In genomic region chr3:146051277-146052007, GRCm38 (mm10) we compare ENCODE assay signal across 8 mouse cellular contexts. TPM values are rescaled to one million over a fixed set of nuclear protein-coding genes. Genes with fewer than 3 reads are reported as not detected.
DNase-seq lines count a peak whose midpoint lies in the region; ATAC-seq and TF ChIP-seq lines count a peak whose summit lies in the region.

No protein-coding gene starts in this region.

- peaks cover 15% of the 10 kb centered on the region for H3K4me1 ChIP-seq in forebrain, embryonic 13.5 days
- H3K4me1 ChIP-seq in kidney, postnatal 0 days (replicated peaks; ENCODE audit: insufficient read depth, low read length) = 0 out of 2 replicates have a peak, but pooled peaks cover 7% of the 10 kb centered on the region

- DNase-seq in layer of hippocampus, adult 8-10 months (ENCODE audit: low spot score in 2 of 2) = peak; percentile 6 to 7
- no peak for DNase-seq in layer of hippocampus, adult 9-10 months (ENCODE audit: low spot score)
- DNase-seq in NIH3T3 (ENCODE audit: low read depth) = peak; percentile 41
- DNase-seq in kidney, postnatal 0 days (ENCODE audit: low spot score) = peak; percentile 54
- DNase-seq in retina, postnatal 7 days (ENCODE audit: low read depth, low spot score) = peak; percentile 27
- no peak for DNase-seq in T-cell, adult 2 months (ENCODE audit: low spot score)
- no peak for DNase-seq in spleen, adult 18-20 months

- no peaks in the 10 kb centered on the region for H3K36me3 ChIP-seq in forebrain, embryonic 13.5 days (ENCODE audit: poor library complexity, severe bottlenecking)
- H3K36me3 ChIP-seq in kidney, postnatal 0 days (ENCODE audit: insufficient read depth, low read length) = no peaks in the 10 kb centered on the region

- 0 out of 2 replicates have a peak, but pooled peaks cover 3% of the 10 kb centered on the region for H3K27me3 ChIP-seq in forebrain, embryonic 13.5 days
- H3K27me3 ChIP-seq in kidney, postnatal 0 days (ENCODE audit: insufficient read depth, low read length) = no peaks in the 10 kb centered on the region

- no peaks in the 10 kb centered on the region for H3K9me3 ChIP-seq in forebrain, embryonic 13.5 days (replicated peaks)
- no peaks in the 10 kb centered on the region for H3K9me3 ChIP-seq in kidney, postnatal 0 days (replicated peaks; ENCODE audit: low read length)

- TF ChIP-seq CTCF in kidney, postnatal 0 days (IDR thresholded peaks at IDR 0.05; ENCODE audit: low read depth) = no peak

- H3K4me3 ChIP-seq in forebrain, embryonic 13.5 days = no peak overlapping the region
- no peak overlapping the region for H3K4me3 ChIP-seq in kidney, postnatal 0 days (replicated peaks; ENCODE audit: low read depth, low read length)

- no peak overlapping the region for H3K9ac ChIP-seq in forebrain, embryonic 13.5 days
- no peak overlapping the region for H3K9ac ChIP-seq in kidney, postnatal 0 days (ENCODE audit: low read depth, low read length)

- 28% methylated on average over 11 of the region's 11 CpGs for WGBS in forebrain, embryonic 13.5 days
- WGBS in kidney, postnatal 0 days = 52% methylated on average over 11 of the region's 11 CpGs

- peak; percentile 84 for ATAC-seq in forebrain, embryonic 13.5 days
- ATAC-seq in kidney, postnatal 0 days (replicated peaks; ENCODE audit: low FRiP score, low read depth) = peak; percentile 41; the same call in 1 of the 2 replicates

- peak overlapping the region; percentile 55; the same call in 1 of the 2 replicates for H3K27ac ChIP-seq in forebrain, embryonic 13.5 days
- no peak overlapping the region for H3K27ac ChIP-seq in kidney, postnatal 0 days

- H3K4me2 ChIP-seq in forebrain, embryonic 13.5 days = peak overlapping the region; percentile 25; the same call in 1 of the 2 replicates
- H3K4me2 ChIP-seq in kidney, postnatal 0 days (ENCODE audit: low read length) = no peak overlapping the region

RNA-seq across cellular contexts. Expression of gene Wdr63, which starts 56.5 kb away (rescaled TPM):
- total RNA-seq in layer of hippocampus, adult 8-10 months (2022) = 1 to 10 TPM in 2 of 4 experiments, under 1 TPM in 2; 0.67 to 1.7 (median 0.96) TPM
- 0.81 and 0.89 TPM in 2 replicates for polyA plus RNA-seq in forebrain, embryonic 13.5 days (2015; fragmentation: Nextera tagmentation; extraction: Ambion mirVana)
- 0.21 and 0.37 TPM in 2 replicates for polyA plus RNA-seq in kidney, postnatal 0 days (2015; fragmentation: Nextera tagmentation; extraction: Ambion mirVana)

Comparison
In these comparisons a context has a peak if more than half of its experiments do, and no peak if none do; other contexts are left out.
1. DNase-seq: peak in layer of hippocampus, adult 8-10 months (2 of 2), NIH3T3 (single experiment), kidney, postnatal 0 days (single experiment) and retina, postnatal 7 days (single experiment); none in layer of hippocampus, adult 9-10 months (single experiment), T-cell, adult 2 months (single experiment) and spleen, adult 18-20 months (0 of 2).